Mouse (Mus musculus) neural tube, embryonic 11.5 days (tissue): ENCODE measurements around the gene Vmn1r14. TPM values are rescaled to one million over a fixed set of nuclear protein-coding genes. Genes with fewer than 3 reads are reported as not detected.
"Not testable (repeated sequence)": the region's sequence is repeated elsewhere in the genome, so short reads cannot be mapped to it uniquely, and the experiment has no call there.

Source experiments
- ATAC-seq: fragments of 200-750 bp; cut with Nextera tagmentation; 2 replicates; pipeline ENCODE4 v1.8.0; 2017; ENCODE audit warnings: moderate number of reproducible peaks, mild to moderate bottlenecking, moderate TSS enrichment, moderate library complexity; ENCODE audit not compliant: insufficient read depth, low FRiP score, low TSS enrichment
- DNase-seq: peaks from one replicate; pipeline ENCODE4 v3.0.0-alpha.2; 2015; ENCODE audit warnings: low spot score
- H3K27ac ChIP-seq: fragments of 300-500 bp; sonication (generic); 2 replicates; pipeline ENCODE4 v1.5.1; 2014; ENCODE audit warnings: low read depth, mild to moderate bottlenecking, low read length
- H3K27me3 ChIP-seq: fragments of 300-500 bp; sonication (generic); 2 replicates; pipeline ENCODE4 v1.6.1; 2014; ENCODE audit warnings: mild to moderate bottlenecking, low read length, mixed read lengths; ENCODE audit not compliant: control insufficient read depth, insufficient read depth
- H3K36me3 ChIP-seq: fragments of 300-500 bp; sonication (generic); 2 replicates; pipeline ENCODE4 v1.6.1; 2014; ENCODE audit warnings: mild to moderate bottlenecking, low read length, moderate library complexity, mixed read lengths; ENCODE audit not compliant: control insufficient read depth, insufficient read depth
- H3K4me1 ChIP-seq: fragments of 300-500 bp; sonication (generic); 2 replicates; pipeline ENCODE4 v1.6.1; 2014; ENCODE audit warnings: low read length, mixed read lengths; ENCODE audit not compliant: control insufficient read depth, insufficient read depth
- H3K4me2 ChIP-seq: fragments of 300-500 bp; sonication (generic); 2 replicates; pipeline ENCODE4 v1.6.1; 2014; ENCODE audit warnings: low read depth, mild to moderate bottlenecking, moderate library complexity
- H3K4me3 ChIP-seq: fragments of 300-500 bp; sonication (generic); 2 replicates; pipeline ENCODE4 v1.5.1; 2014; ENCODE audit warnings: low read depth, low read length
- H3K9ac ChIP-seq: fragments of 300-500 bp; sonication (generic); 2 replicates; pipeline ENCODE4 v1.6.1; 2014; ENCODE audit warnings: mild to moderate bottlenecking, low read length
- H3K9me3 ChIP-seq: fragments of 300-500 bp; sonication (generic); 2 replicates; pipeline ENCODE4 v1.6.1; 2016; ENCODE audit warnings: low read length; ENCODE audit not compliant: control insufficient read depth
- WGBS: fragments of 180-500 bp; shearing (Covaris S2); extraction: QIAGEN DNeasy Blood & Tissue Kit; methylation state at CpG from one replicate; pipeline ENCODE4 v1.1.7; 2014; 5-methylcytosine and 5-hydroxymethylcytosine counted together
- polyA plus RNA-seq: library from polyadenylated mRNA; unstranded; fragments of >200 nt; fragmentation: Nextera tagmentation; extraction: Ambion mirVana; gene quantifications from 2 replicates; pipeline ENCODE4 v1.2.1, GENCODE M21; 2014

Vmn1r14 gene
- not detected in 2 replicates for polyA plus RNA-seq

DNA sequence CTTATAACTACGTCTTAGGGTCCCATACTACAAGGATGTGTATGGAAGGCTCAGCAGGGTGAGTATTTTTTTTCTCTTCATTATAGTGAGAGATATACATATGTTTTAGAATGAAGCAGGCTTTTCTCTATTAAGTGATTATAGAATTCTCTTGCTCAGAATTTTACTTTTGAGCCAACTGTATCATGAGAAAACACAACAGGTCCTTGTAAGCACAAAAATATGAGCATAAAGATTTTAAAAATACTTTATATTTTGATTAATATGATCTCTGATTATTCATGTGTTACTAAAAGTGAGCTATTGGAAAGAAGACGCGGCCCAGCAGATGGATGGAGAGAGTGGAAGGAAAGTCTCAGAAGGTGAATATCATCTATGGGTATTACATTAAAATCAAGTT, at the start of gene Vmn1r14:
Gene Vmn1r14 (plus strand): TSS at position 301 of the 400 bp plus-strand sequence.
- whole genome bisulfite sequencing = 91% methylated on average over 3 of the region's 3 CpGs
- Histone ChIP-seq H3K27ac (no peak within 1 kb of the TSS), H3K4me1 (no peaks in the 10 kb centered on the region), H3K4me3 (no peak within 1 kb of the TSS), H3K27me3 (no peaks in the 10 kb centered on the region), H3K9me3 (no peaks in the 10 kb centered on the region), H3K4me2 (no peak within 1 kb of the TSS), H3K36me3 (no peaks in the 10 kb centered on the region), H3K9ac (no peak within 1 kb of the TSS)
- ATAC-seq (no peak), DNase-seq (no peak)

DNA sequence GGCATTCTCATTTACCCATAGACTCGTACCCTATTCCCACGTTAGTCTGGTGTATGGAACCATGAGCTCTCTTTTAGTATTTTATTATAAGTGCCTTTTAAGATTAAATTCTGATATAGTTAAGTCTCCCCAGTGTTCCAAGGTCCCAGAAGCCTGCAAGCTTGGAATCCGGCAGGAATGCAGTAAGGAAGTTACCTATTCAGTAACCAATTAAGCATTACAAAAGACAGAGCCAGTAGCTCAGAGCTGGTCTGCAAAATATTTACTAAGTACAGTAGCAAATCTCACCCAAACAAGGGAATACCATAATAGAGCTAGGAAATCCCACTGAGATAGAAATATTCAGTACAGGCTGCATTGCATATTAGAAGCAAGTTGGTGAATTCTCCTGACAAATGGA, 41.5 kb upstream of the Vmn1r14 start:
- H3K4me1 ChIP-seq = not testable (repeated sequence)
- WGBS = 69% methylated on average over 3 of the region's 3 CpGs

GRCm38 (mm10) chr6:57202990-57203389, 28.5 kb upstream of the Vmn1r14 start, which contains the start of gene Vmn1r13:
Gene Vmn1r13 (plus strand): TSS chr6:57203290.
- H3K9ac ChIP-seq, H3K27ac ChIP-seq, DNase-seq, ATAC-seq, H3K36me3 ChIP-seq, H3K4me3 ChIP-seq, H3K4me1 ChIP-seq, H3K9me3 ChIP-seq, H3K27me3 ChIP-seq, H3K4me2 ChIP-seq: not testable (repeated sequence)
- 87% methylated on average over 1 of the region's 1 CpGs for WGBS

More for the DNA sequence above, 41.5 kb upstream of the Vmn1r14 start:
- not testable (repeated sequence) for H3K9me3 ChIP-seq, ATAC-seq, H3K4me3 ChIP-seq, H3K4me2 ChIP-seq, H3K9ac ChIP-seq, H3K27ac ChIP-seq, DNase-seq, H3K27me3 ChIP-seq, H3K36me3 ChIP-seq

- H3K4me1 ChIP-seq = no peaks in the 10 kb centered on the region
- ATAC-seq (no peak), DNase-seq (no peak)
- H3K27me3 ChIP-seq = no peaks in the 10 kb centered on the region
- H3K27ac ChIP-seq = no peak within 1 kb of the TSS
- H3K4me3 ChIP-seq = no peak within 1 kb of the TSS
- H3K4me2 ChIP-seq = no peak within 1 kb of the TSS
- 87% methylated on average over 1 of the region's 1 CpGs for WGBS
- no peaks in the 10 kb centered on the region for H3K9me3 ChIP-seq
- H3K9ac ChIP-seq = no peak within 1 kb of the TSS
- H3K36me3 ChIP-seq = no peaks in the 10 kb centered on the region
Observed at GRCm38 (mm10) chr6:57257652-57258051, 26.2 kb downstream of the Vmn1r14 start, which contains the start of gene Vmn1r15. Gene Vmn1r15 (plus strand): TSS chr6:57257952.

- H3K36me3 ChIP-seq = no peaks in the 10 kb centered on the region
- no peak overlapping the region for H3K4me2 ChIP-seq
- no peaks in the 10 kb centered on the region for H3K27me3 ChIP-seq
- 92% methylated on average over 2 of the region's 2 CpGs for WGBS
- H3K9me3 ChIP-seq = no peaks in the 10 kb centered on the region
- DNase-seq (no peak), ATAC-seq (no peak)
- H3K27ac ChIP-seq = no peak overlapping the region
- no peak overlapping the region for H3K4me3 ChIP-seq
- no peaks in the 10 kb centered on the region for H3K4me1 ChIP-seq
- no peak overlapping the region for H3K9ac ChIP-seq
Observed at GRCm38 (mm10) chr6:57260990-57261389, 29.5 kb downstream of the Vmn1r14 start.

- H3K27ac ChIP-seq = no peak overlapping the region
- WGBS = 74% methylated on average over 3 of the region's 3 CpGs
Observed at GRCm38 (mm10) chr6:57271881-57272280, 40.4 kb downstream of the Vmn1r14 start.

DNA sequence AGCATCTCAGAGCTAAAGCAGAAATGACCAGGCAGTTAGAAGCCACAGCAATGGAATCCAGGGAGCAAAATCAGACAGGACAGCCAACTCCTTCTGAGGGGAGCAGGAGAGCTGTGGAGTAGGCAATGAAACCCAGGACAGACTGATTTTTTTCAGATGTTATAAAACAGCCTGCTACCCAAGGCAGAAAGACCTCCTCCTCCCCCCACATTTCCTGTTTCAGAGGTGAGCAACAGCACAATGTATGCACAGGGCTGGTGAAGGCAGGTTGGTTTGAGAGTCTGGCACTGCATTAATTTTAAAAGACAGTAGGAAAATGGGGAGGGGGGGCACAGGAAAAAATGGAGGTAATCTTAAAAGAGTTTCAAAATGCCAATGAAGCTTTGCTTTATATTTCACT, 41.0 kb downstream of the Vmn1r14 start:
- DNase-seq = no peak
- no peak overlapping the region for H3K27ac ChIP-seq
- no peak for ATAC-seq
- no peak overlapping the region for H3K4me2 ChIP-seq
- H3K36me3 ChIP-seq = no peaks in the 10 kb centered on the region
- H3K9ac ChIP-seq = no peak overlapping the region
- no peak overlapping the region for H3K4me3 ChIP-seq
- no peaks in the 10 kb centered on the region for H3K27me3 ChIP-seq
- no peaks in the 10 kb centered on the region for H3K4me1 ChIP-seq
- no peaks in the 10 kb centered on the region for H3K9me3 ChIP-seq

More at GRCm38 (mm10) chr6:57271881-57272280, 40.4 kb downstream of the Vmn1r14 start:
- Histone ChIP-seq H3K4me1 (no peaks in the 10 kb centered on the region), H3K9ac (no peak overlapping the region), H3K27me3 (no peaks in the 10 kb centered on the region), H3K4me2 (no peak overlapping the region), H3K4me3 (no peak overlapping the region), H3K9me3 (no peaks in the 10 kb centered on the region), H3K36me3 (no peaks in the 10 kb centered on the region)
- ATAC-seq (no peak), DNase-seq (no peak)

DNA sequence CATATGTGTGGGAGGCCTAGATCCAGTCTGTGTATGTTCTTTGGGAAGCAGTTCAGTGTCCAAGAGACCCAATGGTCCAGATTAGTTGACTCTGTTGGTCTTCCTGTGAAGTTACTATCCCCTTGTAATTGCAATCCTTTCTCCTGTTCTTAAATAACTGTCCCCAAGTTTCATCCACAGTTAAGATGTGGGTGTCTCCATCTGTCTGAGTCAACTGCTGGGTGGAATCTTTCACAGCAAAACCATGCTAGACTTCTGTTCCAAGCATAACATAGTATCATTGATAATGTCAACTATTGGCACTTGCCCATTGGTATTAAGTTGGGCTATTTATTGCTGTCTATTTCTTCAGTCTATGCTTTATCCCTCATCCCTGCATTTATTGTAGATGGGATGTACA, 47.5 kb downstream of the Vmn1r14 start:
- no peaks in the 10 kb centered on the region for H3K27me3 ChIP-seq
- H3K9me3 ChIP-seq = no peaks in the 10 kb centered on the region
- H3K9ac ChIP-seq = no peak overlapping the region
- ATAC-seq (no peak), DNase-seq (no peak)
- no peaks in the 10 kb centered on the region for H3K36me3 ChIP-seq
- no peak overlapping the region for H3K4me2 ChIP-seq
- H3K4me3 ChIP-seq = no peak overlapping the region
- no peaks in the 10 kb centered on the region for H3K4me1 ChIP-seq
- no peak overlapping the region for H3K27ac ChIP-seq
